Mouse (Mus musculus): ENCODE data around the gene Pira2.
"Not testable (repeated sequence)": the region's sequence is repeated elsewhere in the genome, so short reads cannot be mapped to it uniquely, and the experiment has no call there.

Gene Pira2

GRCm38 (mm10) chr7:3844951-3845350 lies at the start of gene Pira2:
TSS of gene Pira2 (minus strand) at chr7:3845051.
- not testable (repeated sequence) for DNase-seq (ENCODE audit: inconsistent age in 2 of 2, low spot score in 1 of 2)

- DNase-seq (ENCODE audit: inconsistent age in 2 of 2, low spot score in 1 of 2) = not testable (repeated sequence)
Measured at GRCm38 (mm10) chr7:3875032-3875431, 30.2 kb upstream of the Pira2 start.

- DNase-seq (ENCODE audit: inconsistent age in 2 of 2, low spot score in 1 of 2) = not testable (repeated sequence)
Measured at GRCm38 (mm10) chr7:3837854-3838253, 7.0 kb downstream of the Pira2 start.

GRCm38 (mm10) chr7:3830633-3831032 lies 14.2 kb downstream of the Pira2 start:
- not testable (repeated sequence) for DNase-seq (ENCODE audit: inconsistent age in 2 of 2, low spot score in 1 of 2)

GRCm38 (mm10) chr7:3825599-3825998 lies 19.3 kb downstream of the Pira2 start, which contains the start of gene Gm15448:
TSS of gene Gm15448 (minus strand) at chr7:3825687.
- DNase-seq (ENCODE audit: inconsistent age in 2 of 2, low spot score in 1 of 2) = not testable (repeated sequence)

GRCm38 (mm10) chr7:3811912-3812311 lies 32.9 kb downstream of the Pira2 start:
- peak in 1 of 2 experiments; percentile 24 for DNase-seq (ENCODE audit: inconsistent age in 2 of 2, low spot score in 1 of 2)

- peak in 1 of 2 experiments; percentile 13 for DNase-seq (ENCODE audit: inconsistent age in 2 of 2, low spot score in 1 of 2)
Measured at GRCm38 (mm10) chr7:3802935-3803334, 41.9 kb downstream of the Pira2 start.

GRCm38 (mm10) chr7:3799940-3800339 lies 44.9 kb downstream of the Pira2 start:
- peak in 1 of 2 experiments; percentile 13 for DNase-seq (ENCODE audit: inconsistent age in 2 of 2, low spot score in 1 of 2)

GRCm38 (mm10) chr7:3796286-3796685 lies 48.6 kb downstream of the Pira2 start:
- DNase-seq (ENCODE audit: inconsistent age in 2 of 2, low spot score in 1 of 2) = not testable (repeated sequence)

Measured in adrenal gland, adult (tissue).